Mouse (Mus musculus) mouse trophoblast stem cell (cell line): ENCODE results near the gene Ranbp9.

Source experiments
- in situ Hi-C, 2 experiments: fragments of 300-500 bp; cut with MseI, MboI; formaldehyde crosslinking; loops; 2 replicates in 1 of 2; 3 replicates in 1 of 2; pipeline ENCODE4 v1.15.1; 2025

The Ranbp9 gene

GRCm38 (mm10) chr13:43480957-43481858, at the start of gene Ranbp9:
Gene Ranbp9 (minus strand): TSS chr13:43481282.
- in situ Hi-C loops = no loop called here

DNA sequence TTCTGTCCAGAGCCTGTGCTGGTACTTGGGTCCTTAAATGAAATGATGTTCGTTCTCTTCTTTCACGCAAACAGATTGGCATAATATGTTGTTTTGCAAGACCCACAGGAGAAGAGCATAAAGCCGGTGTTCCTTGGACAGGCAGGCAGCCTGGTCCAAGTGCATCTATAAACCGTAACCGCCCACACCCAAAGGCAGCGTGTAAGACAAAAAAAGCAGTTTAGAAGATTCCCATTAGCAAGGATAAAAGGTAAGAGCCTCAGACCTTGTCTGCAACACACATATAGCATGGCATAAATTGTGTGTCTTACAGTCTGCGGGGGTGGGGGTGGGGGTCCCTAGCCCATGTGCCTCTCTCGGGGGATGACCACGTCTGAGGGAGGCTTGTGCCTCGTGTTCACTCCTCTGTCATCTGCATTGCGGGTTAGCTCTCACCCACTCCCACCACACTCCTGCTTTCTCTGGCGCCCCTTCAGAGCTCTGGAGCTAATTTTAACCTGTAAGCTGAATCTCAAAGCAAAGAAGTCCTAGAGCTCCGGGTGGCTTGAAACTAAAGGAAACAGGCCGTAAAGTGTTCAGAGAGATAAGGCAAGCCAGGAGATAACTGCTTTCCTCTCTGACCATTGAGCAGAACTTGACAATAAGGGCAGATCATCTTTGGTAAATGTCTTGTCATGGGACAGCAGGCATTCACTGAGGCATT, 49.2 kb upstream of the Ranbp9 start:
- in situ Hi-C loops = no loop called here

DNA sequence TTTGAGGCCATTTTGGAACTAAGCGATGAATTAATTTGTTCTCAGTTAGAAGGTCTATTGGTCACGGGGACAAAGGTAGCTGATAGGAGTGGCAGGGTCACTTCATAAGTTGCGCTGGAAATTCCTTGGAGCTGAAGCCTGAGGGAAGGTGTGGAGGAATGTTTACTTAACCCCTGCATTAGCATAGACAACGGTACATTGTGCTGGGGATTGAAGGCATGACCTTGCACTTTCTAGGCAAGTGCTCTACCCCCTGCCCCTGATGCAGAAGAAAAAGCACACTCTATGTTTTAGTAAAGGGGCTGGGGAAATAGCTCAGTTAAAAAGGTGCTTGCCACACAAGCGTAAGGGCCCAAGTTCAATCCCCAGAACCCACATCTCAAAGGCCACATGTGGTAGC, 45.2 kb upstream of the Ranbp9 start:
- in situ Hi-C loops = no loop called here

DNA sequence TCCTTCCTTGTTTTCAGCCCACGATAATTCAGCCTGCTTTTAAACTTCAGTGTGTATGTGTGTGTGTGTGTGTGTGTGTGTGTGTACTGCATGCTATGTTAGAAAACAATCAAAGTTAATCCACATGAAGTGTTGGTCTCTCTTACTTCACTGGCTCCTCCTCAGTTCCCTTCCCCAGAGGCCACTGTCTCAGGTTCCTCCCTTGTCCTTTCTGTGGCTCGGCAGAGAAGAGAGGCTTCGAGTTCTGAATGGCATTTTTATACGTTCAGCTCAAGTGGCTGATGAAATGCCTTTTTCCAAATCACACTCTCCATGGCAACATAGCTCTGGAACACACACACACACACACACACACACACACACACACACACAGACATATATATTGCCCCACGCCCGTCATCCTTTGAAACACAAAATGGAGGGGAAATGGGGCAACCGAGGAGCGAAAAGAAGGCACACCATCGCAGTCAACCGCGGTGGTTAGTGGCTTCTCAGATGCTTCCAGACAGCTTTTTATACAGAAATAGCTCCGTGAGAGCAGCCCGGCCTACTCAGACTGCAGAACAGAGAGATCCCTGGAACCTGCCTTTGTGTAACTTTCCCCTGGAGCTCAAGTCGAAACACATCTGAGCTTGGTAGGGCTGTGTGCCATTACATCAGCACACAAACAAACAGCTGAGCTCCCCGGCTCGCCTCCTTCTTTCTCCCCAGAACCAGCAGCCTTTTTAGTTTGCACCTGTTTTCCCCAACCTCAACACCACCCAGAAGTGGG, 44.5 kb upstream of the Ranbp9 start:
- in situ Hi-C loops = no loop called here

- in situ Hi-C loops = no loop called here
These were observed 43.6 kb upstream of the Ranbp9 start for GRCm38 (mm10) chr13:43524491-43525362.

DNA sequence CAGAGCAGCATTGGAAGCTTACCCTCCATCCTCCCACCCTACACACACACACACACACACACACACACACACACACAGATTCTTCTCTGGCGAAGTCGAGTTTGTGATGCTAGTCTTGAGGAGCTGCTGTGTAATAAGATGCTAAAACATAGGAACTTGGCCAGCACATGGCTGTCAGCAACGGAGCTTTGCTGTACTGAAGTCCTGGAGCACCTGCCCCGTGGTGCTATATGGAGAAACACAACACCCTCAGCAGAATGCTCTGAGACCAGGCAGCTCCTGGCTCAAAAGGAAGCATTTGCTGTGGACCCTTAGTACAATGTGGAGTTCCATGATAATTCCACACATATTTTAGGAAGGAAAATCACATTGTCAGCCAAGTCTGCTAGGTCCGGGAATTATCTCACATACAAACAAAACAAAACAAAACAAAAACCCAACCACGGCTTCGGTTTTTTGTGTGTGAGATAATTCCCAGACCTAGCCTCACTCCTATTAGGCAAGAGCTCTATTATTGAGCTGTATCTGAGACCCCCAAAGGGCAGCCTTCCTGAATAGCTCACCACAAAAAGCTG, 42.9 kb upstream of the Ranbp9 start:
- in situ Hi-C loops = no loop called here

- in situ Hi-C loops = no loop called here
These were observed 40.9 kb upstream of the Ranbp9 start for GRCm38 (mm10) chr13:43521940-43522339.

- in situ Hi-C loops = no loop called here
These were observed 38.2 kb upstream of the Ranbp9 start for GRCm38 (mm10) chr13:43519251-43519650.

GRCm38 (mm10) chr13:43517371-43517770, 36.3 kb upstream of the Ranbp9 start:
- in situ Hi-C loops = no loop called here

DNA sequence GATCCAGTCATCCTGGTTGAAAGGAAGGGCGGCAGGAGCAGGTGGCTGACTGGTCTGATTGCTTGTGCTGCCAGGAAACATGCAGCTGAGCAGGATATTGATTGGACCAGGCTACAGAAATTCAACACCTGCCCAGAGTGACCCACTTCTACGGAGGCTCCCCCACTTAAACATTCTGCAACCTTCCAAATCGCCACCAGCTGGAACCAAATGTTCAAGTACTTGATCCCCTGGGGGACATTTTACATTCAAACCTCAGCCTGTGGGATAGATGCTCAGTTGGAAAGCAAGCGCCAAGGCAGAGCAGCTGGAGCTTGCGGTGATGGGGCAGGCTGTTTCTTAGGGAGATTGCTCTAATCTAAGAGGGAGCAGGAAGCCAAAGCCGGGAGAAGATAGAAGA, 35.8 kb upstream of the Ranbp9 start:
- in situ Hi-C loops = no loop called here

- in situ Hi-C loops = no loop called here
These were observed 35.0 kb upstream of the Ranbp9 start for GRCm38 (mm10) chr13:43516119-43516518.

GRCm38 (mm10) chr13:43514950-43515358, 33.9 kb upstream of the Ranbp9 start:
- in situ Hi-C loops = no loop called here

- in situ Hi-C loops = no loop called here
These were observed 31.7 kb upstream of the Ranbp9 start for GRCm38 (mm10) chr13:43512736-43513135.

- in situ Hi-C loops = no loop called here
These were observed 24.7 kb upstream of the Ranbp9 start for GRCm38 (mm10) chr13:43505798-43506197.

- in situ Hi-C loops = no loop called here
These were observed 22.3 kb upstream of the Ranbp9 start for GRCm38 (mm10) chr13:43503395-43503850.

DNA sequence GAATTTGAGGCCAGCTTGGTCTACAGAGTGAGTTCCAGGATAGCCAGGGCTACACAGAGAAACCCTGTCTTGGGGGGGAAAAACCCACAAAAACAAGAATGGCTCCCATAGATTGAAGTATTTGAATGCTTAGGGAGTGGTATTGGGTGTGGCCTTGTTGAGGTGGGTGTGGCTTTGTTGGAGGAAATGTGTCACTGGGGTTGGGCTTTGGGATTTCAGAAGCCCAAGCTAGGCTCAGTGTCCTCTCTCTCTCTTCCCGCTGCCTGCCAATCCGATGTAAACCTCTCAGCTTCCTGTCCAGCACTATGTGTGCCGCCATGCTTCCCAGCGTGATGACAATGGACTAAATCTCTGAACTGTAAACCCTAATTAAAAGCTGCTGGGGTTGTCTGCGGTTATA, 20.5 kb upstream of the Ranbp9 start:
- in situ Hi-C loops = no loop called here

- in situ Hi-C loops = no loop called here
These were observed 19.4 kb upstream of the Ranbp9 start for GRCm38 (mm10) chr13:43500483-43500850.

DNA sequence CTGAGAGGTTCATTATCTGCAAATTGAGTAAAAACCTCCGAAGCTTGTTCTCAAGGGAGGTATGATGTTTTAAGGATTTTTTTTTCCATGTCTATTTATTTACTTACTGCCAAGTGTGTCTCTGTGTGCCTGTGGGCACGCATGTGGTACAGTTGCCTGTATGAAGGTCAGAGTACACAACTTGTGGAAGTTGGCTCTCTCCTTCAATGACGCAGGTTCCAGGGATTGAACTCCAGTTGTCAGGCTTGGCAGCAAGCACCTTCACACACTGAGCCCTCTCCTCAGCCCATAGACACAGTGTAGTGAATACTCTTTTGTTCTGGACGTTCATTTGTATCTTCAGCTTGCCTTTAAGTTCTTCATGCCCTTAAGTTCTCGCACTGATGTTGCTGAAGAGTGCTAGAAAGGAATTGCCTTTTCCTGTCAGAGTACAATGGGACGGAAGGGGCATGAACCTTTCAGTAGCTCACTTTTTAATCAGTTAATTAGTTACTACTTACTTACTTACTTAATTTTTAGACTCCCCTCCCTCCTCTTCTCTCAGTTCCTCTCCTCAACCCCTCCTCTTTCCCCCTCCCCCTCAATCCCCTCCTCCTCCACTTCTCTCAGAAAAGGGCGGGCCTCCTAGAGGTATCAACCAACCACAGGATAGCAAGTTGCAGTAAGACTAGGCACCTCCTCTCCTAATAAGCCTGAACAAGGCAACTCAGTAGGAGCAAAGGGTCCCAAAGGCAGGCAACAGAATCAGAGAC, 18.8 kb upstream of the Ranbp9 start:
- in situ Hi-C loops = no loop called here

GRCm38 (mm10) chr13:43498849-43499248, 17.8 kb upstream of the Ranbp9 start:
- in situ Hi-C loops = no loop called here

GRCm38 (mm10) chr13:43497769-43498168, 16.7 kb upstream of the Ranbp9 start:
- in situ Hi-C loops = no loop called here
